Mouse (Mus musculus): Measurements from ENCODE around the gene Ddb1. TPM values are rescaled to one million over a fixed set of nuclear protein-coding genes. Genes with fewer than 3 reads are reported as not detected.

The Ddb1 gene
- total and polyA plus RNA-seq, 3 experiments: 299 to 406 (median 319) TPM

GRCm38 (mm10) chr19:10562351-10562750 is 42.8 kb upstream of the Ddb1 start:
- DNase-seq (ENCODE audit: extremely low read depth): no peak
- peaks cover 0 to under 1% of the 10 kb centered on the region in 2 experiments for H3K36me3 ChIP-seq (replicated peaks in 1 of 2; ENCODE audit: control insufficient read depth in 1 of 2, insufficient read depth in 1 of 2, low read length in 1 of 2)
- H3K4me2 ChIP-seq (ENCODE audit: insufficient read depth, low read depth, poor library complexity, severe bottlenecking): no peak overlapping the region
- no peak overlapping the region for H3K9ac ChIP-seq (ENCODE audit: insufficient read depth, low read depth)
- H3K27me3 ChIP-seq (replicated peaks): no peaks in the 10 kb centered on the region
- no peak for TF ChIP-seq ELF1 (IDR thresholded peaks at IDR 0.05; ENCODE audit: low read depth, low read length)
- TF ChIP-seq MYC (IDR thresholded peaks at IDR 0.05; ENCODE audit: low read depth, low read length): no peak
- TF ChIP-seq ZKSCAN1 (IDR thresholded peaks at IDR 0.05; ENCODE audit: borderline replicate concordance, low read depth, low read length): no peak
- TF ChIP-seq POLR2A (IDR thresholded peaks at IDR 0.05; ENCODE audit: low read depth, low read length): no peak
- no peak for TF ChIP-seq E2F4 (IDR thresholded peaks at IDR 0.05; ENCODE audit: insufficient replicate concordance, low read depth, low read length)
- dilution Hi-C loops (cut with MboI; ENCODE audit: extremely low pct_ligation_motif_present, extremely low pct_unique_long_range_greater_than_20kb, low sequenced_read_pairs) (no loop called here), in situ Hi-C loops (cut with MboI; ENCODE audit: low pct_ligation_motif_present, low pct_unique_long_range_greater_than_20kb, low sequenced_read_pairs) (loop anchor here (5.0 kb wide), 1 partner anchor 40 kb away; no protein-coding TSS in a partner anchor)
- H3K79me2 ChIP-seq (replicated peaks; ENCODE audit: control insufficient read depth, extremely low read depth, insufficient read depth, poor library complexity, severe bottlenecking): no peaks in the 10 kb centered on the region
- H3K9me3 ChIP-seq (replicated peaks; ENCODE audit: low read length): no peaks in the 10 kb centered on the region
- H3K4me1 ChIP-seq (ENCODE audit: control insufficient read depth in 1 of 2, insufficient read depth in 2 of 2): peaks cover 0 to 8% of the 10 kb centered on the region in 2 experiments; a peak in 2 of 4 replicates
- no peak overlapping the region for H3K4me3 ChIP-seq (replicated peaks in 1 of 3; ENCODE audit: low read depth in 2 of 3, low read length in 2 of 3, poor library complexity in 1 of 3)
- no peak overlapping the region for H3K27ac ChIP-seq (ENCODE audit: insufficient read depth, low read depth)

GRCm38 (mm10) chr19:10564278-10564677 is 40.8 kb upstream of the Ddb1 start:
- no peak overlapping the region for H3K4me2 ChIP-seq (ENCODE audit: insufficient read depth, low read depth, poor library complexity, severe bottlenecking)
- H3K4me1 ChIP-seq (ENCODE audit: control insufficient read depth in 1 of 2, insufficient read depth in 2 of 2): peaks cover 0 to 8% of the 10 kb centered on the region in 2 experiments; a peak in 2 of 4 replicates
- H3K27ac ChIP-seq (ENCODE audit: insufficient read depth, low read depth): no peak overlapping the region
- no peaks in the 10 kb centered on the region for H3K79me2 ChIP-seq (replicated peaks; ENCODE audit: control insufficient read depth, extremely low read depth, insufficient read depth, poor library complexity, severe bottlenecking)
- H3K4me3 ChIP-seq (replicated peaks in 1 of 3; ENCODE audit: low read depth in 2 of 3, low read length in 2 of 3, poor library complexity in 1 of 3): no peak overlapping the region
- TF ChIP-seq POLR2AphosphoS2 (IDR thresholded peaks at IDR 0.05; ENCODE audit: low read depth, low read length) (no peak), RAD21 (IDR thresholded peaks at IDR 0.05; ENCODE audit: low read depth, low read length) (no peak), ZNF384 (IDR thresholded peaks at IDR 0.05; ENCODE audit: low read depth, low read length) (no peak)
- peaks cover 0 to 11% of the 10 kb centered on the region in 2 experiments for H3K36me3 ChIP-seq (replicated peaks in 1 of 2; ENCODE audit: control insufficient read depth in 1 of 2, insufficient read depth in 1 of 2, low read length in 1 of 2)
- in situ Hi-C loops (cut with MboI; ENCODE audit: low pct_ligation_motif_present, low pct_unique_long_range_greater_than_20kb, low sequenced_read_pairs) (loop anchor here (5.0 kb wide), 1 partner anchor 38 kb away; no protein-coding TSS in a partner anchor), dilution Hi-C loops (cut with MboI; ENCODE audit: extremely low pct_ligation_motif_present, extremely low pct_unique_long_range_greater_than_20kb, low sequenced_read_pairs) (no loop called here)
- DNase-seq (ENCODE audit: extremely low read depth): no peak
- no peaks in the 10 kb centered on the region for H3K9me3 ChIP-seq (replicated peaks; ENCODE audit: low read length)
- no peaks in the 10 kb centered on the region for H3K27me3 ChIP-seq (replicated peaks)
- H3K9ac ChIP-seq (ENCODE audit: insufficient read depth, low read depth): no peak overlapping the region

- peaks cover 0 to 8% of the 10 kb centered on the region in 2 experiments; a peak in 1 of 4 replicates for H3K4me1 ChIP-seq (ENCODE audit: control insufficient read depth in 1 of 2, insufficient read depth in 2 of 2)
- dilution Hi-C loops (cut with MboI; ENCODE audit: extremely low pct_ligation_motif_present, extremely low pct_unique_long_range_greater_than_20kb, low sequenced_read_pairs): no loop called here
- in situ Hi-C loops (cut with MboI; ENCODE audit: low pct_ligation_motif_present, low pct_unique_long_range_greater_than_20kb, low sequenced_read_pairs): no loop called here
- H3K9ac ChIP-seq (ENCODE audit: insufficient read depth, low read depth): no peak overlapping the region
- H3K36me3 ChIP-seq (replicated peaks in 1 of 2; ENCODE audit: control insufficient read depth in 1 of 2, insufficient read depth in 1 of 2, low read length in 1 of 2): peaks cover 5 to 21% of the 10 kb centered on the region in 2 experiments
- H3K27me3 ChIP-seq (replicated peaks): no peaks in the 10 kb centered on the region
- no peaks in the 10 kb centered on the region for H3K9me3 ChIP-seq (replicated peaks; ENCODE audit: low read length)
- TF ChIP-seq HCFC1 (IDR thresholded peaks at IDR 0.05; ENCODE audit: low read depth, low read length): no peak
- no peak for TF ChIP-seq ELF1 (IDR thresholded peaks at IDR 0.05; ENCODE audit: low read depth, low read length)
- no peak for TF ChIP-seq SIN3A (IDR thresholded peaks at IDR 0.05; ENCODE audit: low read length)
- TF ChIP-seq USF2 (conservative IDR thresholded peaks at IDR 0.05; ENCODE audit: low read depth, low read length): no peak
- no peaks in the 10 kb centered on the region for H3K79me2 ChIP-seq (replicated peaks; ENCODE audit: control insufficient read depth, extremely low read depth, insufficient read depth, poor library complexity, severe bottlenecking)
- no peak for DNase-seq (ENCODE audit: extremely low read depth)
- H3K4me2 ChIP-seq (ENCODE audit: insufficient read depth, low read depth, poor library complexity, severe bottlenecking): no peak overlapping the region
- H3K27ac ChIP-seq (ENCODE audit: insufficient read depth, low read depth): no peak overlapping the region
- no peak overlapping the region for H3K4me3 ChIP-seq (replicated peaks in 1 of 3; ENCODE audit: low read depth in 2 of 3, low read length in 2 of 3, poor library complexity in 1 of 3)
Observed at GRCm38 (mm10) chr19:10565217-10565616, 39.9 kb upstream of the Ddb1 start.

All from CH12.LX (cell line).